Mouse (Mus musculus) heart, adult 2 months (tissue): ENCODE measurements at regions not wholly inside any gene's neighbourhood (a gene's known extent, or its start where the extent isn't known, plus 50 kb on each side); places are given as distances from the start of the nearest gene placed in this dataset.

Source experiments
- CTCF ChIP-seq: fragments of 200-600 bp; IDR thresholded peaks from 2 replicates; pipeline ENCODE4 v1.8.1; 2022; ENCODE audit warnings: antibody characterized with exemption, mild to moderate bottlenecking, moderate library complexity
- EP300 ChIP-seq: fragments of 200-500 bp; IDR thresholded peaks from 2 replicates; pipeline ENCODE4 v1.6.1; 2011; ENCODE audit warnings: low read depth, low read length, control low read depth; ENCODE audit not compliant: insufficient read depth
- POLR2A ChIP-seq: fragments of 200-500 bp; IDR thresholded peaks from 2 replicates; pipeline ENCODE4 v1.6.1; 2011; ENCODE audit warnings: mild to moderate bottlenecking, low read depth, low read length, control low read depth; ENCODE audit not compliant: insufficient read depth

- TF ChIP-seq EP300 (no peak), CTCF (no peak), POLR2A (no peak)
These were observed 1007.5 kb downstream of the Robo2 start for GRCm38 (mm10) chr16:73404099-73404498.
